Mouse (Mus musculus) testis, adult 2 months (tissue): ENCODE measurements around the gene Sft2d1.

Experiments
- CTCF ChIP-seq: fragments of 200-500 bp; IDR thresholded peaks from 2 replicates; pipeline ENCODE4 v1.5.1; 2012; ENCODE audit warnings: low read depth, mild to moderate bottlenecking, inconsistent platforms, low read length, moderate library complexity; ENCODE audit not compliant: control insufficient read depth, insufficient read depth, insufficient replicate concordance
- POLR2A ChIP-seq: fragments of 200-500 bp; IDR thresholded peaks from 2 replicates; pipeline ENCODE4 v1.6.1; 2012; ENCODE audit warnings: low read depth, mild to moderate bottlenecking, inconsistent platforms, low read length, moderate library complexity; ENCODE audit not compliant: control insufficient read depth

GRCm38 (mm10) chr17:8301515-8301914 is 9.4 kb upstream of the Sft2d1 start:
- TF ChIP-seq CTCF = no peak
- no peak for TF ChIP-seq POLR2A
